Mouse (Mus musculus) testis, adult 2 months (tissue): ENCODE data around the gene St7. TPM values are rescaled to one million over a fixed set of nuclear protein-coding genes. Genes with fewer than 3 reads are reported as not detected.

ENCODE experiments used
- H3K27ac ChIP-seq: fragments of 200-500 bp; 2 replicates; pipeline ENCODE4 v1.5.1; 2012; ENCODE audit warnings: low read depth, low read length; ENCODE audit not compliant: control insufficient read depth, insufficient read depth
- H3K27me3 ChIP-seq: fragments of 200-500 bp; 2 replicates; pipeline ENCODE4 v1.6.1; 2012; ENCODE audit warnings: mild to moderate bottlenecking, low read length, moderate library complexity; ENCODE audit not compliant: control insufficient read depth, insufficient read depth
- H3K36me3 ChIP-seq: fragments of 200-500 bp; 2 replicates; pipeline ENCODE4 v1.6.1; 2012; ENCODE audit warnings: mild to moderate bottlenecking, low read length; ENCODE audit not compliant: control insufficient read depth, insufficient read depth
- H3K4me1 ChIP-seq: fragments of 200-500 bp; 2 replicates; pipeline ENCODE4 v1.6.1; 2012; ENCODE audit warnings: low read length; ENCODE audit not compliant: control insufficient read depth, insufficient read depth
- H3K4me3 ChIP-seq: fragments of 200-500 bp; 2 replicates; pipeline ENCODE4 v1.5.1; 2012; ENCODE audit warnings: low read depth, mild to moderate bottlenecking, low read length, moderate library complexity, mixed read lengths; ENCODE audit not compliant: control insufficient read depth
- CTCF ChIP-seq: fragments of 200-500 bp; IDR thresholded peaks from 2 replicates; pipeline ENCODE4 v1.5.1; 2012; ENCODE audit warnings: low read depth, mild to moderate bottlenecking, inconsistent platforms, low read length, moderate library complexity; ENCODE audit not compliant: control insufficient read depth, insufficient read depth, insufficient replicate concordance
- POLR2A ChIP-seq: fragments of 200-500 bp; IDR thresholded peaks from 2 replicates; pipeline ENCODE4 v1.6.1; 2012; ENCODE audit warnings: low read depth, mild to moderate bottlenecking, inconsistent platforms, low read length, moderate library complexity; ENCODE audit not compliant: control insufficient read depth
- polyA plus RNA-seq: library from polyadenylated mRNA; depleted of rRNA; stranded (reverse); fragments of >200 nt; gene quantifications from 2 replicates; pipeline ENCODE4 v1.2.3, GENCODE M21; 2012

The St7 gene
- polyA plus RNA-seq, 1 experiment = 16.1 TPM

GRCm38 (mm10) chr6:17747724-17748123 is 55.0 kb downstream of the St7 start:
- Histone ChIP-seq H3K27ac (no peak overlapping the region), H3K27me3 (no peaks in the 10 kb centered on the region), H3K4me3 (no peak overlapping the region), H3K4me1 (no peaks in the 10 kb centered on the region), H3K36me3 (no peaks in the 10 kb centered on the region)
- TF ChIP-seq POLR2A (no peak), CTCF (no peak)

- TF ChIP-seq POLR2A (0 out of 2 replicates have a peak, but pooled peaks have one; percentile 21), CTCF (0 out of 2 replicates have a peak, but pooled peaks have one; percentile 5)
- Histone ChIP-seq H3K27me3 (no peaks in the 10 kb centered on the region), H3K27ac (no peak overlapping the region), H3K4me3 (no peak overlapping the region; the same call in 1 of the 2 replicates), H3K4me1 (no peaks in the 10 kb centered on the region), H3K36me3 (no peaks in the 10 kb centered on the region)
Measured at GRCm38 (mm10) chr6:17748866-17749582, 56.3 kb downstream of the St7 start.

- no peak overlapping the region for H3K27ac ChIP-seq
- H3K4me1 ChIP-seq = no peaks in the 10 kb centered on the region
- TF ChIP-seq CTCF (no peak), POLR2A (no peak)
- H3K27me3 ChIP-seq = no peaks in the 10 kb centered on the region
- no peaks in the 10 kb centered on the region for H3K36me3 ChIP-seq
- H3K4me3 ChIP-seq = no peak overlapping the region
Measured at GRCm38 (mm10) chr6:17749596-17749995, 56.9 kb downstream of the St7 start.

- Histone ChIP-seq H3K4me3 (no peak overlapping the region), H3K36me3 (no peaks in the 10 kb centered on the region), H3K27me3 (no peaks in the 10 kb centered on the region), H3K27ac (no peak overlapping the region), H3K4me1 (no peaks in the 10 kb centered on the region)
- TF ChIP-seq POLR2A (no peak), CTCF (no peak)
Measured at GRCm38 (mm10) chr6:17750041-17750660, 57.4 kb downstream of the St7 start.

DNA sequence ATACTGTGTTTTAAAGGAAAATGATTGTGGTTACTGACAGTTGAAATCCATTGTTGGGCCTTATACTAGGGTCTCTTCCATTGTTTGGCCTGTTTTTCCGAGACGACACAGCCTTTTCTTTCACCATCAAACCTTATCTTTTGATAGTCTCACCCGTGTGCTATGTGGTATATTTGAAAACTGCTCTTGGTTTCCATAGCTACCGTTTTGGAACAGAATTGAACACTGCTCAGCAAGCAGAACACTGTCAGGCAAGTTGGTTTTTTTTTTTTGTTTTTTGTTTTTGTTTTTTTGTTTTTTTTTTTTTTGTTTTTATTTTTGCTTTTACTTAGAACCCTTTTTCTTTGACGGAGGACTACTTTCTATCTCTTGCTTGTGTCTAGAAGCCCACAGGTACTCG is 58.2 kb downstream of the St7 start:
- no peaks in the 10 kb centered on the region for H3K27me3 ChIP-seq
- no peaks in the 10 kb centered on the region for H3K36me3 ChIP-seq
- no peak overlapping the region for H3K4me3 ChIP-seq
- no peaks in the 10 kb centered on the region for H3K4me1 ChIP-seq
- no peak for TF ChIP-seq CTCF
- no peak for TF ChIP-seq POLR2A
- no peak overlapping the region for H3K27ac ChIP-seq

DNA sequence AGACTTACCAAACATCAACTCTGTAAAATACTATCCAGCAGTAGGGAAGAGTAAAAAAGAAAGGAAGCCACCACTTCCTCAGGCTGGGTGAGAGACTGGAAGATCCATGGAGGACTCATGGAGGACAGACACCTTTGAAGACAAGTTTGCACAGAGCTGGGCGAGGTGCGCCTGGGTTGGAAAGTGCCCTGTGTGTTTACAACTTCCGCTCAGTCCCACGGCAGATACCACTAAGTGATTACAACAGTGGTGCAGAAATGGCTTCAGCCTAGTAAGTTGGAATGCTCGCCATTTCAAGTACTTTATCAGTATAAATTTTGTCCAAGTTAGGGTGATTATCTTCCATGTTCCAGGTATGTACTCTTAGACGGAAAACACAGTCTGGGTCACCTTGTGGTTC is 63.2 kb downstream of the St7 start:
- H3K4me1 ChIP-seq = no peaks in the 10 kb centered on the region
- no peak overlapping the region for H3K27ac ChIP-seq
- H3K36me3 ChIP-seq = no peaks in the 10 kb centered on the region
- no peak overlapping the region for H3K4me3 ChIP-seq
- no peaks in the 10 kb centered on the region for H3K27me3 ChIP-seq
- TF ChIP-seq CTCF = no peak
- TF ChIP-seq POLR2A = no peak

DNA sequence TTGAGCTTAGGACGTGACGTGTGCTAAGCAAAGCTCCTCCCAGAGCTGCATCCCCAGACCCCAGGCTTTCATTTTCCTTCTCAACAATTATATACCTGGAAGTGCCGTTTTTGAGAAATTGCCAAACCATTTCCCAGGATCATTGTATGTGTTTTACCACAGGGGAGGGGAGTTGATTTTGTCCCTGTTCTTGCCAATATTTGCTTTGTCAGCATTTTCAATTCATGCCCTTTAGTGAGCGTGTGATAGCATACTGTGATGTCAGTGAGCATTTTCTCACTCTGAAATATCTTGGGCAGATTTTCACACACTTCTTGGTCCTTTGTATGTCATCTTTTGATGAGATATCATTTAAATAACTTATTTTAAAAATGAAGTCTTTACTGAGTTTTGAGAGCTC is 65.8 kb downstream of the St7 start:
- Histone ChIP-seq H3K27me3 (no peaks in the 10 kb centered on the region), H3K27ac (no peak overlapping the region), H3K4me3 (no peak overlapping the region), H3K4me1 (no peaks in the 10 kb centered on the region), H3K36me3 (no peaks in the 10 kb centered on the region)
- no peak for TF ChIP-seq CTCF
- TF ChIP-seq POLR2A = no peak
